Mouse (Mus musculus): ENCODE measurements around the gene Ctsa.

DNA sequence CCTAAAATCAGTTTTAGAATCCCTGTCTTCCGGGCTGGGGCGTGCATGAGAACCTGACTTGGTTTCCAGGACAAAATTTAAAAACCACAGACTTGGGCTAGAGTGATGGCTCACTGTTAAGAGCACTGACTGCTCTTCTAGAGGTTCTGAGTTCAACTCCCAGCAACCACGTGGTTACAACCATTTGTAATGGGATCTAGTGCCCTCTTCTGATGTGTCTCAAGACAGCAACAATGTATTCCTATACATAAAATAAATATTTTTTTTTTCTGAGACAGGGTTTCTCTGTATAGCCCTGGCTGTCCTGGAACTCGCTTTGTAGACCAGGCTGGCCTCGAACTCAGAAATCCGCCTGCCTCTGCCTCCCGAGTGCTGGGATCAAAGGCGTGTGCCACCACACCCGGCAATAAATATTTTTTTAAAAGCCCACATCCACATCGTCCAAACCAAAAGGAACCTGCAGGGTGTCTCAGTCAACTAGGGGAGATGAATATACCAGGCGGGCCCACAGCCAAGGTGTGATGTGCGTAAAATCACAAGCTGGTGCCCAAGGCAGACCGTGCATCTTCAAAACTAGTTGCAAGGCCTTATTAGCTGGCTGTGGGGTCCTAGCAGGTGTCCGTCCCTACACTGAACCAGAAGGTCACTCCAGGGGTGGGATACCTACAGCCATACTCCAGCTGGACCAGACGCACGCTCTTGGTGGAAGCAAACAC is 483 bp upstream of the Ctsa start:
- TF ChIP-seq POLR2AphosphoS2 (IDR thresholded peaks at IDR 0.05; ENCODE audit: insufficient read length, low read depth) = no peak
- no peak for TF ChIP-seq TCF12 (IDR thresholded peaks at IDR 0.05; ENCODE audit: insufficient read depth, poor library complexity, severe bottlenecking)
- no peak for TF ChIP-seq MAX (IDR thresholded peaks at IDR 0.05; ENCODE audit: low read depth)
- no peak for TF ChIP-seq USF1 (IDR thresholded peaks at IDR 0.05; ENCODE audit: low read depth)
- no peak for TF ChIP-seq POLR2A (IDR thresholded peaks at IDR 0.05; ENCODE audit: insufficient read length, low read depth)
- no peak for TF ChIP-seq MYOG (IDR thresholded peaks at IDR 0.05; ENCODE audit: control insufficient read depth in 1 of 3, insufficient read depth in 1 of 3, insufficient read length in 2 of 3, low read depth in 2 of 3)
- no peak for TF ChIP-seq MYOD1 (IDR thresholded peaks at IDR 0.05; ENCODE audit: control insufficient read depth in 1 of 3, insufficient read length in 2 of 3, low read depth in 2 of 3)

Measured in myocyte (in vitro differentiated cells).